Mouse (Mus musculus): Measurements from ENCODE around the gene Ephb1. TPM values are rescaled to one million over a fixed set of nuclear protein-coding genes. Genes with fewer than 3 reads are reported as not detected.

Ephb1 gene
- polyA plus RNA-seq, 1 experiment: 0.02 TPM

DNA sequence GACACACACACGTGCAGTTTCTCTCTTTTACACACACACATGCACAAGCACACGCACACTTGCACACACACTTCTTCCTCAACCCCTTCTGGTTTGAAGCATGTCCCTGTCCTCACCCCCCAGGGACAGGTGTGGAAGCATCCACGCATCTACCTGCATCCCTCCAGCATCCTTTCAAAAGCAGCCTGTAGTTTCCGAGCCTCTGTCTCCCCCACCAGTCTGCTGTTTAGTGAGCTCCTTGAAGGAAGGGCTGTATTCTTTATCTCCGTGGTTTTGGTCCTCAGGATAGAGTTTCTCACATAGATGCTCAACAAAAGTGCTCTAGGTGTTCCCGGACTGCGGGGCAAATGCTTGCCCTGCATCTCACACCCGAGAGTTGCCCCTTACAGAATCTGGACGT, 9.4 kb downstream of the Ephb1 start:
- H3K79me3 ChIP-seq (ENCODE audit: low read depth): no peaks in the 10 kb centered on the region
- TF ChIP-seq CEBPB (IDR thresholded peaks at IDR 0.05; ENCODE audit: low read depth): no peak
- TF ChIP-seq MAX (IDR thresholded peaks at IDR 0.05): no peak
- TF ChIP-seq FOSL1 (IDR thresholded peaks at IDR 0.05; ENCODE audit: insufficient read depth, low read length, poor library complexity, severe bottlenecking): no peak
- no peak for TF ChIP-seq MYOD1 (IDR thresholded peaks at IDR 0.05; ENCODE audit: control insufficient read depth, insufficient read length, low read depth)
- TF ChIP-seq USF1 (IDR thresholded peaks at IDR 0.05; ENCODE audit: low read depth): no peak
- no peak for TF ChIP-seq CTCF (IDR thresholded peaks at IDR 0.05; ENCODE audit: control insufficient read depth, insufficient read depth, insufficient read length)
- no peak for TF ChIP-seq MYOG (IDR thresholded peaks at IDR 0.05; ENCODE audit: control insufficient read depth, extremely low read depth, insufficient read length)
- H3ac ChIP-seq (ENCODE audit: control insufficient read depth, insufficient read length, low read depth): no peak overlapping the region
- H3K4me3 ChIP-seq (ENCODE audit: insufficient read depth, poor library complexity, severe bottlenecking): no peak overlapping the region
- no peaks in the 10 kb centered on the region for H3K36me3 ChIP-seq (ENCODE audit: control insufficient read depth, insufficient read depth)
- H3K79me2 ChIP-seq (ENCODE audit: control insufficient read depth, insufficient read depth): no peaks in the 10 kb centered on the region
- H3K27me3 ChIP-seq (ENCODE audit: control insufficient read depth, insufficient read depth, insufficient read length): peaks cover 52% of the 10 kb centered on the region

DNA sequence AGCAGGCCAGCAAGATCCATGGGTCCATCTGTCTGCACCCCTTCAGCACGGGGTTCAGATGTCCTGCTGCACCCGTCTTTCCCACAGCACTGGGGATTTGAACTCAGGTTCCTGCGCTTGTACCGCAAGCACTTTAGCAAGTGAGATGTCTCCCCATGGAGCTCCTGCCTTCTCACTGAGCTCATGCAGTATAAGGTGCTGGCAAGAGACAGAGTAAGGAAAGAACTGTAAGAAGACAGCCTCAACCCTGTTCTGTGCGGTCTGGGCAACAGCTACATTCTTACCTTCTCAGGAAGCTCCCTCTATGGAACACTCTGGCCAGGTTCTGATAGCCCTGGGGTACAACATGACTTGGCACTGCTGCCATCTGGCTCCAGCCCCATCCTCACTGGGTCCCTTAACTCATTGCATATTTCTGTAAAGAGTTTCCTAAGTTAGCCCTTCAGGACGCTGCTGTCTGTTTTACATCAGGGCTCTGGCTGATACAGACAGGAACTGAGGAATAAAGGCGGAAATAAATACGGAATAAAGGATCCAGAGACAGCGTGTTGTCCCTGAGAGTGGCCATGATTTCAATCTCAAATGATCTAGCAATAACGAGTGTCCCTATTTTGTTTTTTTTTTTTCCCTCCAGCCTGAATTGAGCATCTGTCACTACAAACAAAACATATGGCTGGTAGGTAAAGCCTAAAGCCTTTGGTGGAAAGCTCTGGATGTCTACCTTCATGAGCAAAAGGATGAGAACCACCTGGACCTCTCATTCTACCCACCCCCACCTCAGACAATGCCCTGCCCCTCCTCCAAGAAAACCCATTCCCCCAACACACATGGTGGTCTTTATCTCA, 10.2 kb downstream of the Ephb1 start:
- Histone ChIP-seq H3K36me3 (ENCODE audit: control insufficient read depth, insufficient read depth) (no peaks in the 10 kb centered on the region), H3K27me3 (ENCODE audit: control insufficient read depth, insufficient read depth, insufficient read length) (peaks cover 50% of the 10 kb centered on the region), H3K4me3 (ENCODE audit: insufficient read depth, poor library complexity, severe bottlenecking) (no peak overlapping the region), H3ac (ENCODE audit: control insufficient read depth, insufficient read length, low read depth) (no peak overlapping the region), H3K79me3 (ENCODE audit: low read depth) (no peaks in the 10 kb centered on the region), H3K79me2 (ENCODE audit: control insufficient read depth, insufficient read depth) (no peaks in the 10 kb centered on the region)
- no peak for TF ChIP-seq MYOD1 (IDR thresholded peaks at IDR 0.05; ENCODE audit: control insufficient read depth, insufficient read length, low read depth)
- no peak for TF ChIP-seq CTCF (IDR thresholded peaks at IDR 0.05; ENCODE audit: control insufficient read depth, insufficient read depth, insufficient read length)
- TF ChIP-seq MYOG (IDR thresholded peaks at IDR 0.05; ENCODE audit: control insufficient read depth, extremely low read depth, insufficient read length): no peak
- no peak for TF ChIP-seq USF1 (IDR thresholded peaks at IDR 0.05; ENCODE audit: low read depth)
- TF ChIP-seq CEBPB (IDR thresholded peaks at IDR 0.05; ENCODE audit: low read depth): no peak
- no peak for TF ChIP-seq MAX (IDR thresholded peaks at IDR 0.05)
- no peak for TF ChIP-seq FOSL1 (IDR thresholded peaks at IDR 0.05; ENCODE audit: insufficient read depth, low read length, poor library complexity, severe bottlenecking)

GRCm38 (mm10) chr9:102343061-102343460, 11.4 kb downstream of the Ephb1 start:
- no peak for TF ChIP-seq CTCF (IDR thresholded peaks at IDR 0.05; ENCODE audit: control insufficient read depth, insufficient read depth, insufficient read length)
- no peak for TF ChIP-seq MYOG (IDR thresholded peaks at IDR 0.05; ENCODE audit: control insufficient read depth, extremely low read depth, insufficient read length)
- TF ChIP-seq USF1 (IDR thresholded peaks at IDR 0.05; ENCODE audit: low read depth): no peak
- no peak for TF ChIP-seq MAX (IDR thresholded peaks at IDR 0.05)
- no peak for TF ChIP-seq MYOD1 (IDR thresholded peaks at IDR 0.05; ENCODE audit: control insufficient read depth, insufficient read length, low read depth)
- TF ChIP-seq FOSL1 (IDR thresholded peaks at IDR 0.05; ENCODE audit: insufficient read depth, low read length, poor library complexity, severe bottlenecking): no peak
- no peak for TF ChIP-seq CEBPB (IDR thresholded peaks at IDR 0.05; ENCODE audit: low read depth)
- H3K36me3 ChIP-seq (ENCODE audit: control insufficient read depth, insufficient read depth): no peaks in the 10 kb centered on the region
- no peak overlapping the region for H3ac ChIP-seq (ENCODE audit: control insufficient read depth, insufficient read length, low read depth)
- H3K4me3 ChIP-seq (ENCODE audit: insufficient read depth, poor library complexity, severe bottlenecking): no peak overlapping the region
- no peaks in the 10 kb centered on the region for H3K79me2 ChIP-seq (ENCODE audit: control insufficient read depth, insufficient read depth)
- H3K79me3 ChIP-seq (ENCODE audit: low read depth): no peaks in the 10 kb centered on the region
- H3K27me3 ChIP-seq (ENCODE audit: control insufficient read depth, insufficient read depth, insufficient read length): peaks cover 39% of the 10 kb centered on the region

- Histone ChIP-seq H3ac (ENCODE audit: control insufficient read depth, insufficient read length, low read depth) (no peak overlapping the region), H3K79me2 (ENCODE audit: control insufficient read depth, insufficient read depth) (no peaks in the 10 kb centered on the region), H3K79me3 (ENCODE audit: low read depth) (no peaks in the 10 kb centered on the region), H3K27me3 (ENCODE audit: control insufficient read depth, insufficient read depth, insufficient read length) (peaks cover 33% of the 10 kb centered on the region), H3K4me3 (ENCODE audit: insufficient read depth, poor library complexity, severe bottlenecking) (no peak overlapping the region), H3K36me3 (ENCODE audit: control insufficient read depth, insufficient read depth) (no peaks in the 10 kb centered on the region)
- no peak for TF ChIP-seq CTCF (IDR thresholded peaks at IDR 0.05; ENCODE audit: control insufficient read depth, insufficient read depth, insufficient read length)
- no peak for TF ChIP-seq MYOG (IDR thresholded peaks at IDR 0.05; ENCODE audit: control insufficient read depth, extremely low read depth, insufficient read length)
- no peak for TF ChIP-seq MYOD1 (IDR thresholded peaks at IDR 0.05; ENCODE audit: control insufficient read depth, insufficient read length, low read depth)
- no peak for TF ChIP-seq MAX (IDR thresholded peaks at IDR 0.05)
- TF ChIP-seq FOSL1 (IDR thresholded peaks at IDR 0.05; ENCODE audit: insufficient read depth, low read length, poor library complexity, severe bottlenecking): no peak
- no peak for TF ChIP-seq CEBPB (IDR thresholded peaks at IDR 0.05; ENCODE audit: low read depth)
- TF ChIP-seq USF1 (IDR thresholded peaks at IDR 0.05; ENCODE audit: low read depth): no peak
Observed at GRCm38 (mm10) chr9:102342026-102342425, 12.5 kb downstream of the Ephb1 start.

GRCm38 (mm10) chr9:102340768-102341167, 13.7 kb downstream of the Ephb1 start:
- Histone ChIP-seq H3K27me3 (ENCODE audit: control insufficient read depth, insufficient read depth, insufficient read length) (peaks cover 28% of the 10 kb centered on the region), H3K79me3 (ENCODE audit: low read depth) (no peaks in the 10 kb centered on the region), H3K36me3 (ENCODE audit: control insufficient read depth, insufficient read depth) (no peaks in the 10 kb centered on the region), H3ac (ENCODE audit: control insufficient read depth, insufficient read length, low read depth) (no peak overlapping the region), H3K4me3 (ENCODE audit: insufficient read depth, poor library complexity, severe bottlenecking) (no peak overlapping the region), H3K79me2 (ENCODE audit: control insufficient read depth, insufficient read depth) (no peaks in the 10 kb centered on the region)
- TF ChIP-seq CEBPB (IDR thresholded peaks at IDR 0.05; ENCODE audit: low read depth): no peak
- TF ChIP-seq FOSL1 (IDR thresholded peaks at IDR 0.05; ENCODE audit: insufficient read depth, low read length, poor library complexity, severe bottlenecking): no peak
- no peak for TF ChIP-seq MYOD1 (IDR thresholded peaks at IDR 0.05; ENCODE audit: control insufficient read depth, insufficient read length, low read depth)
- no peak for TF ChIP-seq MAX (IDR thresholded peaks at IDR 0.05)
- no peak for TF ChIP-seq MYOG (IDR thresholded peaks at IDR 0.05; ENCODE audit: control insufficient read depth, extremely low read depth, insufficient read length)
- TF ChIP-seq USF1 (IDR thresholded peaks at IDR 0.05; ENCODE audit: low read depth): no peak
- no peak for TF ChIP-seq CTCF (IDR thresholded peaks at IDR 0.05; ENCODE audit: control insufficient read depth, insufficient read depth, insufficient read length)
